Mouse (Mus musculus) liver, postnatal 0 days (tissue): ENCODE data around the gene Smyd3. TPM values are rescaled to one million over a fixed set of nuclear protein-coding genes. Genes with fewer than 3 reads are reported as not detected.

Experiments
- ATAC-seq: fragments of 200-750 bp; cut with Nextera tagmentation; 2 replicates; pipeline ENCODE4 v1.8.0; 2017; ENCODE audit warnings: mild to moderate bottlenecking, moderate library complexity
- DNase-seq: peaks from one replicate; pipeline ENCODE4 v3.0.0-alpha.2; 2016
- H3K27ac ChIP-seq: fragments of 300-500 bp; sonication (generic); 2 replicates; pipeline ENCODE4 v1.5.1; 2014; ENCODE audit warnings: antibody characterized with exemption, moderate library complexity, mild to moderate bottlenecking, low read depth
- H3K27me3 ChIP-seq: fragments of 300-500 bp; sonication (generic); 2 replicates; pipeline ENCODE4 v1.6.1; 2014; ENCODE audit warnings: low read length, control low read depth, mixed read lengths; ENCODE audit not compliant: insufficient read depth
- H3K36me3 ChIP-seq: fragments of 300-500 bp; sonication (generic); replicated peaks from 2 replicates; pipeline ENCODE4 v1.6.1; 2014; ENCODE audit warnings: mild to moderate bottlenecking, control low read depth, low read length, moderate library complexity, mixed read lengths; ENCODE audit not compliant: insufficient read depth
- H3K4me1 ChIP-seq: fragments of 300-500 bp; sonication (generic); 2 replicates; pipeline ENCODE4 v1.6.1; 2014; ENCODE audit warnings: antibody characterized with exemption, mild to moderate bottlenecking, control low read depth; ENCODE audit not compliant: insufficient read depth
- H3K4me2 ChIP-seq: fragments of 300-500 bp; sonication (generic); 2 replicates; pipeline ENCODE4 v1.6.1; 2014; ENCODE audit warnings: low read depth, mild to moderate bottlenecking, low read length, moderate library complexity, mixed read lengths
- H3K4me3 ChIP-seq: fragments of 300-500 bp; sonication (generic); 2 replicates; pipeline ENCODE4 v1.5.1; 2014; ENCODE audit warnings: low read depth, low read length
- H3K9ac ChIP-seq: fragments of 300-500 bp; sonication (generic); replicated peaks from 2 replicates; pipeline ENCODE4 v1.6.1; 2014; ENCODE audit warnings: mild to moderate bottlenecking, moderate library complexity
- H3K9me3 ChIP-seq: fragments of 300-500 bp; sonication (generic); 2 replicates; pipeline ENCODE4 v1.6.1; 2016; ENCODE audit warnings: mild to moderate bottlenecking, control low read depth, low read length, mixed read lengths
- CTCF ChIP-seq: sonication (generic); IDR thresholded peaks from 2 replicates; pipeline ENCODE4 v1.5.1; 2016; ENCODE audit warnings: antibody characterized with exemption, low read depth
- EP300 ChIP-seq: IDR thresholded peaks from 2 replicates; pipeline ENCODE4 v1.6.1; 2016; ENCODE audit warnings: antibody characterized with exemption, low read depth, mild to moderate bottlenecking
- WGBS: fragments of 180-500 bp; shearing (Covaris S2); extraction: QIAGEN DNeasy Blood & Tissue Kit; methylation state at CpG from one replicate; pipeline ENCODE4 v1.1.7; 2014; ENCODE audit not compliant: insufficient replicate concordance; 5-methylcytosine and 5-hydroxymethylcytosine counted together
- polyA plus RNA-seq: library from polyadenylated mRNA; unstranded; fragments of >200 nt; fragmentation: Nextera tagmentation; extraction: Ambion mirVana; gene quantifications from 2 replicates; pipeline ENCODE4 v1.2.1, GENCODE M21; 2015

The Smyd3 gene
- polyA plus RNA-seq, 1 experiment from 2014 or later, result 5.1 TPM

- no peak for TF ChIP-seq CTCF
- peak; percentile 32; the same call in 1 of the 2 replicates for TF ChIP-seq EP300
- 57% methylated on average over 17 of the region's 17 CpGs for WGBS
- peaks cover 5% of the 10 kb centered on the region; the same call in 1 of the 2 replicates for H3K4me1 ChIP-seq
- ATAC-seq (peak; percentile 74), DNase-seq (peak; percentile 44)
- peak overlapping the region; percentile 69 for H3K27ac ChIP-seq
- H3K9ac ChIP-seq, result no peak overlapping the region
- H3K36me3 ChIP-seq, result no peaks in the 10 kb centered on the region
- no peak overlapping the region for H3K4me3 ChIP-seq
- H3K27me3 ChIP-seq, result no peaks in the 10 kb centered on the region
- no peaks in the 10 kb centered on the region for H3K9me3 ChIP-seq
- H3K4me2 ChIP-seq, result peak overlapping the region; percentile 22; the same call in 1 of the 2 replicates
Observed at GRCm38 (mm10) chr1:179045856-179046714, 471.8 kb downstream of the Smyd3 start.

- Histone ChIP-seq H3K27me3 (no peaks in the 10 kb centered on the region), H3K36me3 (no peaks in the 10 kb centered on the region), H3K4me2 (no peak overlapping the region), H3K4me3 (no peak overlapping the region), H3K27ac (no peak overlapping the region), H3K9ac (no peak overlapping the region), H3K4me1 (peaks cover 5% of the 10 kb centered on the region; the same call in 1 of the 2 replicates), H3K9me3 (no peaks in the 10 kb centered on the region)
- 85% methylated on average over 5 of the region's 5 CpGs for WGBS
- DNase-seq, result no peak
- TF ChIP-seq EP300 (no peak), CTCF (no peak)
- no peak for ATAC-seq
Observed at GRCm38 (mm10) chr1:179044165-179044564, 473.7 kb downstream of the Smyd3 start.

- TF ChIP-seq EP300 (no peak), CTCF (no peak)
- H3K9ac ChIP-seq, result no peak overlapping the region
- H3K4me2 ChIP-seq, result no peak overlapping the region
- H3K9me3 ChIP-seq, result no peaks in the 10 kb centered on the region
- no peak overlapping the region for H3K27ac ChIP-seq
- peaks cover 5% of the 10 kb centered on the region; the same call in 1 of the 2 replicates for H3K4me1 ChIP-seq
- H3K4me3 ChIP-seq, result no peak overlapping the region
- WGBS, result 82% methylated on average over 12 of the region's 12 CpGs
- no peaks in the 10 kb centered on the region for H3K36me3 ChIP-seq
- H3K27me3 ChIP-seq, result no peaks in the 10 kb centered on the region
- ATAC-seq (no peak), DNase-seq (no peak)
Observed at GRCm38 (mm10) chr1:179043644-179044043, 474.2 kb downstream of the Smyd3 start.

- DNase-seq (no peak), ATAC-seq (no peak)
- Histone ChIP-seq H3K9me3 (no peaks in the 10 kb centered on the region), H3K9ac (no peak overlapping the region), H3K4me3 (no peak overlapping the region), H3K4me1 (peaks cover 5% of the 10 kb centered on the region; the same call in 1 of the 2 replicates), H3K36me3 (no peaks in the 10 kb centered on the region), H3K4me2 (no peak overlapping the region), H3K27ac (no peak overlapping the region), H3K27me3 (no peaks in the 10 kb centered on the region)
- 70% methylated on average over 8 of the region's 8 CpGs for WGBS
- TF ChIP-seq EP300 (no peak), CTCF (no peak)
Observed at GRCm38 (mm10) chr1:179041905-179042337, 475.9 kb downstream of the Smyd3 start.

- Histone ChIP-seq H3K9me3 (no peaks in the 10 kb centered on the region), H3K27ac (no peak overlapping the region), H3K27me3 (no peaks in the 10 kb centered on the region), H3K36me3 (no peaks in the 10 kb centered on the region), H3K4me1 (peaks cover 5% of the 10 kb centered on the region; the same call in 1 of the 2 replicates), H3K4me3 (no peak overlapping the region), H3K4me2 (no peak overlapping the region), H3K9ac (no peak overlapping the region)
- DNase-seq (no peak), ATAC-seq (no peak)
- TF ChIP-seq EP300, result no peak
- no peak for TF ChIP-seq CTCF
- 83% methylated on average over 14 of the region's 14 CpGs for WGBS
Observed at GRCm38 (mm10) chr1:179041231-179041904, 476.5 kb downstream of the Smyd3 start.

- no peak for TF ChIP-seq CTCF
- no peak for TF ChIP-seq EP300
- WGBS, result 86% methylated on average over 4 of the region's 4 CpGs
- ATAC-seq (no peak), DNase-seq (no peak)
- Histone ChIP-seq H3K9me3 (no peaks in the 10 kb centered on the region), H3K9ac (no peak overlapping the region), H3K4me3 (no peak overlapping the region), H3K27ac (no peak overlapping the region), H3K36me3 (no peaks in the 10 kb centered on the region), H3K4me1 (no peaks in the 10 kb centered on the region), H3K4me2 (no peak overlapping the region), H3K27me3 (no peaks in the 10 kb centered on the region)
Observed at GRCm38 (mm10) chr1:179038801-179039200, 479.0 kb downstream of the Smyd3 start.
